Mouse (Mus musculus) stomach, postnatal 0 days (tissue): ENCODE measurements around the gene Zbtb6.

Experiments used
- CTCF ChIP-seq: IDR thresholded peaks from 2 replicates; pipeline ENCODE4 v1.5.1; 2016; ENCODE audit warnings: antibody characterized with exemption, low read depth, mild to moderate bottlenecking, moderate library complexity
- EP300 ChIP-seq: optimal IDR thresholded peaks from 2 replicates; pipeline ENCODE3; 2016; ENCODE audit warnings: antibody characterized with exemption

GRCm38 (mm10) chr2:37485370-37485769 is 42.4 kb upstream of the Zbtb6 start:
- TF ChIP-seq CTCF, result peak; percentile 74
- TF ChIP-seq EP300, result no peak
